Mouse (Mus musculus): Measurements from ENCODE around the gene Snrpg.

DNA sequence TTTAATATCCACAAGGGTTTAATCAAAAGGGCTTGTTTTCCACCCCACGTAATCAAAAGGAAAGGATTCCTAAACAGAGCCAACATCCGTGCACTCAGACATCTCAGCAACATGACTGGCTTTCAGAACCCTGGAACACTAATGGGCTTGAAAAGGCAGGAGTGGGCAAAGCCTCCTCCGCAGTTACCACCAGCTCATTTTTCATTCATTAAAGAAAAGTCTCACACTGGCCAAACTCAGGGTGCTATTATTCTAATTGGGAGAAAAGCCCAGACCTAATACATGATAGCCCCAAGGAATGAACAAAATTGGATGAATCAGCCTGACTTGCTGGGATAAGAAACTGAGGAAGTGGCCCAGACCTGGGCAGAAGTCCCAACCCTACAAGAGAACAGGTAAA lies 46.7 kb upstream of the Snrpg start:
- TF ChIP-seq POLR2A (IDR thresholded peaks at IDR 0.05; ENCODE audit: low read depth, low read length) (no peak), CTCF (IDR thresholded peaks at IDR 0.05; ENCODE audit: extremely low read depth, insufficient read depth, insufficient read length, insufficient replicate concordance) (no peak)
